Mouse (Mus musculus) E14TG2a.4 (cell line): ENCODE measurements at regions not wholly inside any gene's neighbourhood (a gene's known extent, or its start where the extent isn't known, plus 50 kb on each side); places are given as distances from the start of the nearest gene placed in this dataset.

ENCODE experiments used
- CTCF ChIP-seq: conservative IDR thresholded peaks from 2 replicates; pipeline ENCODE4 v1.5.1; 2014; ENCODE audit warnings: low read length
- NANOG ChIP-seq: IDR thresholded peaks from 2 replicates; pipeline ENCODE4 v1.6.1; 2014; ENCODE audit warnings: borderline replicate concordance, low read length, mixed read lengths

DNA sequence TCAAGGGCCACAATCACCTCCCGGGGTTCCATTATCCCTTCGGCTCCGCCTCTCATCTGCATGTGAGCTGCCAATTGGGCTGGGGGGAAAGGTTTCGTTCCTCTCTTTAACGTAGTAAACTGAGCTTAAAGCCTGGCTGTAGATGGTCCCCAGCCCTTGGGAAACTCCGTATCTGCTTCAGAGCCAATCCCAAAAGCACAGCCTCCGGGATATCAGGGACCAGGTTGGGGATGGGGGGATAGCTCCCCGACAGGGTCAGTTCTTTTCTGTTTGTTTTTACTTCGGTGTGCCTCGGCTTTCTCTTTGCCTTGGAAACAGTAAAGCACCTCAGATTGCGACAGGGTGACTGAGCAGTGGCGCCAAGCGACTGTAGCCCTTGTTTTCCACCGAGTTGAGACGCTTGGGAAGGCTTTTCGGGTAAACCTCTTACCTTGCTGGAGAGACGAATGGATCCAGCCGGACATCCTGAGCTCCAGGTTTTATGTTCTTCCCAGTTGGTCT, 64.5 kb downstream of the Tfap2c start:
- TF ChIP-seq CTCF, result no peak
- no peak for TF ChIP-seq NANOG
